Mouse (Mus musculus) limb, embryonic 15.5 days (tissue): Measurements from ENCODE around the gene Vill. TPM values are rescaled to one million over a fixed set of nuclear protein-coding genes. Genes with fewer than 3 reads are reported as not detected.

Experiments used
- ATAC-seq: fragments of 200-750 bp; cut with Nextera tagmentation; 2 replicates; pipeline ENCODE4 v1.8.0; 2017; ENCODE audit warnings: low read depth, moderate TSS enrichment; ENCODE audit not compliant: insufficient number of reproducible peaks, low FRiP score, low TSS enrichment
- H3K27ac ChIP-seq: fragments of 300-500 bp; sonication (generic); 2 replicates; pipeline ENCODE4 v1.5.1; 2015; ENCODE audit warnings: moderate library complexity, mild to moderate bottlenecking, inconsistent platforms
- H3K27me3 ChIP-seq: fragments of 300-500 bp; sonication (generic); 2 replicates; pipeline ENCODE4 v1.6.1; 2015; ENCODE audit warnings: inconsistent platforms
- H3K36me3 ChIP-seq: fragments of 300-500 bp; sonication (generic); 2 replicates; pipeline ENCODE4 v1.6.1; 2015; ENCODE audit warnings: inconsistent platforms
- H3K4me1 ChIP-seq: fragments of 300-500 bp; sonication (generic); 2 replicates; pipeline ENCODE4 v1.6.1; 2015; ENCODE audit warnings: inconsistent platforms
- H3K4me2 ChIP-seq: fragments of 300-500 bp; sonication (generic); 2 replicates; pipeline ENCODE4 v1.6.1; 2015; ENCODE audit warnings: mild to moderate bottlenecking, inconsistent platforms
- H3K4me3 ChIP-seq: fragments of 300-500 bp; sonication (generic); 2 replicates; pipeline ENCODE4 v1.5.1; 2015; ENCODE audit warnings: mild to moderate bottlenecking, inconsistent platforms
- H3K9ac ChIP-seq: fragments of 300-500 bp; sonication (generic); 2 replicates; pipeline ENCODE4 v1.6.1; 2015; ENCODE audit warnings: inconsistent platforms
- H3K9me3 ChIP-seq: fragments of 300-500 bp; sonication (generic); 2 replicates; pipeline ENCODE4 v1.6.1; 2016; ENCODE audit warnings: inconsistent platforms
- WGBS: fragments of 180-500 bp; shearing (Covaris S2); methylation state at CpG from one replicate; pipeline ENCODE4 v1.1.7; 2015; 5-methylcytosine and 5-hydroxymethylcytosine counted together
- polyA plus RNA-seq: library from polyadenylated mRNA; unstranded; fragments of >200 nt; fragmentation: Nextera tagmentation; extraction: Ambion mirVana; gene quantifications from 2 replicates; pipeline ENCODE4 v1.2.1, GENCODE M21; 2015

Gene Vill
- polyA plus RNA-seq, 1 experiment from 2014 or later, result 19.7 TPM

GRCm38 (mm10) chr9:119087309-119087708, 34.7 kb downstream of the Vill start:
- H3K4me3 ChIP-seq, result no peak overlapping the region
- no peaks in the 10 kb centered on the region for H3K27me3 ChIP-seq
- 0 out of 2 replicates have a peak overlapping the region, but pooled peaks have one; percentile 68 for H3K4me2 ChIP-seq
- no peaks in the 10 kb centered on the region for H3K9me3 ChIP-seq
- no peak overlapping the region for H3K27ac ChIP-seq
- WGBS, result 86% methylated on average over 5 of the region's 5 CpGs
- ATAC-seq, result no peak
- H3K9ac ChIP-seq, result no peak overlapping the region
- H3K4me1 ChIP-seq, result peaks cover 51% of the 10 kb centered on the region
- peaks cover 10% of the 10 kb centered on the region for H3K36me3 ChIP-seq

- Histone ChIP-seq H3K36me3 (peaks cover 10% of the 10 kb centered on the region), H3K4me1 (peaks cover 52% of the 10 kb centered on the region), H3K9me3 (no peaks in the 10 kb centered on the region), H3K9ac (no peak overlapping the region), H3K27me3 (no peaks in the 10 kb centered on the region), H3K27ac (peak overlapping the region; percentile 86), H3K4me3 (peak overlapping the region; percentile 43), H3K4me2 (peak overlapping the region; percentile 68)
- peak; percentile 85 for ATAC-seq
- WGBS, result 1% methylated on average over 24 of the region's 24 CpGs
These were observed 35.7 kb downstream of the Vill start for GRCm38 (mm10) chr9:119088148-119088801.

- Histone ChIP-seq H3K27ac (peak overlapping the region; percentile 60), H3K9ac (no peak overlapping the region), H3K9me3 (no peaks in the 10 kb centered on the region), H3K4me1 (peaks cover 63% of the 10 kb centered on the region), H3K27me3 (no peaks in the 10 kb centered on the region), H3K36me3 (peaks cover 2% of the 10 kb centered on the region), H3K4me3 (no peak overlapping the region), H3K4me2 (no peak overlapping the region)
- WGBS, result 67% methylated on average over 7 of the region's 7 CpGs
- ATAC-seq, result no peak
These were observed 36.9 kb downstream of the Vill start for GRCm38 (mm10) chr9:119089437-119089836.

GRCm38 (mm10) chr9:119090462-119090861, 37.9 kb downstream of the Vill start:
- no peak overlapping the region for H3K4me3 ChIP-seq
- H3K9ac ChIP-seq, result no peak overlapping the region
- peaks cover 64% of the 10 kb centered on the region for H3K4me1 ChIP-seq
- H3K27me3 ChIP-seq, result no peaks in the 10 kb centered on the region
- 86% methylated on average over 5 of the region's 5 CpGs for WGBS
- no peaks in the 10 kb centered on the region for H3K9me3 ChIP-seq
- no peaks in the 10 kb centered on the region for H3K36me3 ChIP-seq
- H3K27ac ChIP-seq, result no peak overlapping the region
- H3K4me2 ChIP-seq, result no peak overlapping the region
- no peak for ATAC-seq

GRCm38 (mm10) chr9:119091581-119092310, 39.2 kb downstream of the Vill start:
- Histone ChIP-seq H3K9me3 (no peaks in the 10 kb centered on the region), H3K4me1 (peaks cover 65% of the 10 kb centered on the region), H3K4me3 (peak overlapping the region; percentile 67), H3K27me3 (no peaks in the 10 kb centered on the region), H3K9ac (no peak overlapping the region), H3K36me3 (no peaks in the 10 kb centered on the region), H3K4me2 (peak overlapping the region; percentile 77), H3K27ac (no peak overlapping the region)
- ATAC-seq, result no peak
- WGBS, result 72% methylated on average over 12 of the region's 12 CpGs

GRCm38 (mm10) chr9:119092473-119093418, 40.2 kb downstream of the Vill start:
- peak overlapping the region; percentile 67 for H3K4me3 ChIP-seq
- peaks cover 59% of the 10 kb centered on the region for H3K4me1 ChIP-seq
- WGBS, result 2% methylated on average over 45 of the region's 45 CpGs
- peak overlapping the region; percentile 47 for H3K9ac ChIP-seq
- peak overlapping the region; percentile 77 for H3K4me2 ChIP-seq
- no peaks in the 10 kb centered on the region for H3K9me3 ChIP-seq
- ATAC-seq, result no peak
- no peaks in the 10 kb centered on the region for H3K27me3 ChIP-seq
- H3K27ac ChIP-seq, result peak overlapping the region; percentile 92
- no peaks in the 10 kb centered on the region for H3K36me3 ChIP-seq

DNA sequence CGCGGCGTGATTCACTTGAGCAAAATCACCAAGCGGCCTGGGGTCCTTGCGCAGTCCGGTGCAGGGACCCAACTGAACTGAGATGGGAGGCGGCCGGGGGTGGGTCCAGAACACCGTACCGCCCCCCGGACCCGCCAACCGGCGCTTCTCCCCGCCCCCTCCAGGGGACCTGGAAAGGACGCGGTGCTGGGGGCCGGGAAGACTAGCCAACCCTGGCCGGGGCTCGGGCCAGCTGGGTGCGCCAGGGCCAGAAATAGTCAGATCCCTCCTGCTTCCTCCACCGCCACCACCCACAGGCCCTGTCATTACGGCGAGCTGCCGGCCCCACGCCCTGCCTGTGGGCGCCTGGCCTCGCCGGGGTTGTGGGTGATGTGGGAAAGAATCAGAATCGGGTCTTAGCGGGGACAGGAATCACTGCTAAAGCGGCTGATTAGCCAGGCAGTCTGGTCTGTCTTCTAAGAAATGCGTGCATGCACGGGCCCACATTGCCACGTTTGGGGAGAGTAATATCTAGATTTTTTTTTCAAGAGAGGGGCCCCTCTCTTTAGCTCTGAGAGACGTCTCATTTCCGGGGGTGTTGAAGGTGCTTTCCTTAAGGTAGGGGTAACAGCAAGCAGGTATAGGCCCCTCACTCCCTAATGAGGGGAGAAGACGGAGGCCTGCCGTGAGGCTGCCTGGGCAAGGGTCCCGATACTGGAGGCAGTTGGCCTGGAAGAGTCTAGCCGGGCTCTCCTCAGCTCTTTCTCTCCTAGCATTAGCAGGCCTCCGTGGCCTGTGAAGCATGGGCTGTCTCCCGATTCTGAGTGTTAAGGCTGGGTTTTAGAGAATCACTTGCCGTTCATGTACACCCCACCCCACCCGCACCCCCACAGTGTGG, 41.1 kb downstream of the Vill start, which contains the start of gene Plcd1:
Gene Plcd1, minus strand, starts transcription at position 84 of the 877 bp plus-strand sequence.
- Histone ChIP-seq H3K4me3 (peak within 1 kb of the TSS; percentile 67), H3K36me3 (no peaks in the 10 kb centered on the region), H3K27me3 (no peaks in the 10 kb centered on the region), H3K27ac (peak within 1 kb of the TSS; percentile 92), H3K4me1 (peaks cover 50% of the 10 kb centered on the region), H3K4me2 (peak within 1 kb of the TSS; percentile 77), H3K9me3 (no peaks in the 10 kb centered on the region), H3K9ac (peak within 1 kb of the TSS; percentile 47)
- ATAC-seq, result peak; percentile 85
- 8% methylated on average over 45 of the region's 45 CpGs for WGBS

GRCm38 (mm10) chr9:119094462-119095109, 42.0 kb downstream of the Vill start:
- Histone ChIP-seq H3K4me2 (no peak overlapping the region), H3K9me3 (no peaks in the 10 kb centered on the region), H3K9ac (no peak overlapping the region), H3K36me3 (no peaks in the 10 kb centered on the region), H3K4me1 (peaks cover 48% of the 10 kb centered on the region), H3K27me3 (no peaks in the 10 kb centered on the region), H3K4me3 (no peak overlapping the region), H3K27ac (peak overlapping the region; percentile 92)
- no peak for ATAC-seq
- WGBS, result 65% methylated on average over 13 of the region's 13 CpGs

GRCm38 (mm10) chr9:119100177-119100898, 47.8 kb downstream of the Vill start:
- Histone ChIP-seq H3K4me2 (no peak overlapping the region), H3K27ac (no peak overlapping the region), H3K9ac (no peak overlapping the region), H3K4me3 (no peak overlapping the region), H3K27me3 (0 out of 2 replicates have a peak, but pooled peaks cover 3% of the 10 kb centered on the region), H3K4me1 (peaks cover 18% of the 10 kb centered on the region), H3K9me3 (no peaks in the 10 kb centered on the region), H3K36me3 (no peaks in the 10 kb centered on the region)
- 20% methylated on average over 15 of the region's 15 CpGs for WGBS
- 0 out of 2 replicates have a peak, but pooled peaks have one; percentile 35 for ATAC-seq
